Mouse (Mus musculus): ENCODE measurements at regions not wholly inside any gene's neighbourhood (a gene's known extent, or its start where the extent isn't known, plus 50 kb on each side); places are given as distances from the start of the nearest gene placed in this dataset.

DNA sequence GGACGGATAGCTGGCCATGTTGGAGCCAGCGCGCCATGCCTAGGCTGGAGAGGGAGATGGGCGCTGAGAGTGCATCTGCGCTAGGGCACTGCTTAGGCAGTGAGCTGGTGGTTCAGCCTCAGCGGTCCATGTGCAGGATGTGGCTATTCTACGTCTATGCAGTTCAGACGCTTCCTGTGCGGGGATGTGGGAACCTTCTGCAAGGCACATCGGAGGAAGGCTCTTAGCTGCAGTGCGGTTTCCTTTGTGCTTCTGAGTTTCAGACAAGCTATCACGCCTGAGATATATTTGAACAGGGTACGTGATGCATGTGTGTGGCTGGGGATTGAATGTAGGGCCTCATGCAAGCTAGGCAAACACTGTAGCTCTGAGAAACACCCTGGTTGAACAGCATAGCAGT is 54.4 kb upstream of the Lrpprc start:
- H3K4me3 ChIP-seq (ENCODE audit: low read depth, low read length) = no peak overlapping the region
- no peak overlapping the region for H3K9ac ChIP-seq (replicated peaks; ENCODE audit: low read length)
- 90% methylated on average over 13 of the region's 13 CpGs for WGBS
- no peaks in the 10 kb centered on the region for H3K9me3 ChIP-seq (replicated peaks; ENCODE audit: control insufficient read depth, low read length)
- H3K4me1 ChIP-seq (ENCODE audit: control insufficient read depth, insufficient read depth, low read length) = no peaks in the 10 kb centered on the region
- no peak overlapping the region for H3K4me2 ChIP-seq (ENCODE audit: low read depth, low read length)
- H3K27ac ChIP-seq (replicated peaks; ENCODE audit: low read depth, low read length) = no peak overlapping the region
- ATAC-seq (replicated peaks; ENCODE audit: insufficient number of reproducible peaks, low FRiP score, low TSS enrichment, low read depth) = no peak
- H3K36me3 ChIP-seq (replicated peaks; ENCODE audit: control insufficient read depth, insufficient read depth, low read depth, low read length) = no peaks in the 10 kb centered on the region
- no peak for DNase-seq (ENCODE audit: low spot score)
- H3K27me3 ChIP-seq (ENCODE audit: control insufficient read depth, insufficient read depth, low read length) = no peaks in the 10 kb centered on the region

DNA sequence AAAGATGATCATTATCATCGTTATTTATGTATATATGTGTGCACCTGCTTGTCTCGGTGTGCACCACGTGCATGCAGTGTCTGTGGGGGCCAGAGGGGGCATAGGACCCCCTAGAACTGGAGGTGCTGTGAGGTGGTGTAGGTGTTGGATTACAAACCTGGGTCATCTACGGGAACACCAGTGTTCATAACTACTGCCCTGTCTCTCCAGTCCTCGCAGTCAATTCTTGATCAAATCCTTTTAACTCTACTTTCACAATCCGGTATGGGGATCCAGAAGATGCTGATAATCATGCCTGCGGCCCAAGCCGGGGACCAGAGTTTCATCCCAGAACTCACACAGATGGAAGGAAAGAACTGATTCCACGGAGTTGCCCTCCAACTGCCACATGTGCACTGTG is 55.6 kb upstream of the Lrpprc start:
- ATAC-seq (replicated peaks; ENCODE audit: insufficient number of reproducible peaks, low FRiP score, low TSS enrichment, low read depth) (no peak), DNase-seq (ENCODE audit: low spot score) (no peak)
- Histone ChIP-seq H3K27ac (replicated peaks; ENCODE audit: low read depth, low read length) (no peak overlapping the region), H3K9ac (replicated peaks; ENCODE audit: low read length) (no peak overlapping the region), H3K27me3 (ENCODE audit: control insufficient read depth, insufficient read depth, low read length) (no peaks in the 10 kb centered on the region), H3K4me3 (ENCODE audit: low read depth, low read length) (no peak overlapping the region), H3K4me2 (ENCODE audit: low read depth, low read length) (no peak overlapping the region), H3K36me3 (replicated peaks; ENCODE audit: control insufficient read depth, insufficient read depth, low read depth, low read length) (no peaks in the 10 kb centered on the region), H3K4me1 (ENCODE audit: control insufficient read depth, insufficient read depth, low read length) (no peaks in the 10 kb centered on the region), H3K9me3 (replicated peaks; ENCODE audit: control insufficient read depth, low read length) (no peaks in the 10 kb centered on the region)
- WGBS = 88% methylated on average over 9 of the region's 9 CpGs

DNA sequence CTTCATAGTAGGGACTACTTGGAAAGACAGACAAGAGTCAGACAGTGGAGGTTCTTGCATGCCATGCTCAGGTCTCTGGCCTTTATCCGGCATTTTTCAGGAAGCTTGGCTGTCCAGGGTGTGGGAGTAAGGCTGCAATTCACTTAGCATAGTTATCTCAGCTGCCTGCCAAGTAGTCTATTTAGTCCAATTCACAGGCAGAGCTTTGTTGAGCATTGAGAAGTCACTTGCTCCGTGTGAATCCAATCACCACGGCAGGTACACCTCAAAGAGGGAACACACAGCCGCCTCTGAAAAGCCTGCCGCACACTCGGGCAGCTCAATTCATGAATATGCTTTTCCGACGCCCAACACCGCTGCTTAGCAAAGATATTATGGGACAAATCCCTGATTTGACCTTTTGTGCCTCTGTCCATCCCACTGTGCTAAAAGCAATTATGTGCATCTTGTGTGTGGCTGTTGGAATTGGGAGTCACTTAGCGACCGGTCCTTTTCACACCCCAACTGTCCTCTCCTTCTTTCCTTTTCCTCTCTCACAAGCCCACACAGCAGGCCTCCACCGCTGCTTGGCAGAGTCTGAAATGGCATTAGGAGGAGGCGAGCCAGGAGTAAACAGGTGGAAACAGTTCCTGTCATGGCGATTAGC is 57.9 kb upstream of the Lrpprc start:
- WGBS = 50% methylated on average over 14 of the region's 14 CpGs

DNA sequence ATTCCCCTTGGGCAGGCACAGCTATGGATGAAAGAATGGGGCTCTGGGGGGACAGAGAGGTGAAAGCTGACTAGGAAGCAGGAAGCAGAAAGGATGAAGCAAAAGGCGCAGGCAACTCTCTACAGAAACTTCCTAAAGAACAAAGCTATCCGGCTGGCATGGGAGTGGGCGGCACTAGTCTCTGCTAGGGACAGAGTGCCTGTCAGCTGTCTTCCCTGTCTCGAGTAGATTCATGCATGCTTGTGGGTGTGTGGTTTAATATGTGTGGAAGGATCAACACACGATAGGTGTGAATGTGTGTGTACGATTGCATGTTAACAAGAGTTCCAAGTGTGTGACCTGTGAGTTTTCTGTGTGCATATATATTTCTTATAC is 58.4 kb upstream of the Lrpprc start:
- H3K4me3 ChIP-seq (ENCODE audit: low read depth, low read length) = no peak overlapping the region
- no peak overlapping the region for H3K27ac ChIP-seq (replicated peaks; ENCODE audit: low read depth, low read length)
- DNase-seq (ENCODE audit: low spot score) = no peak
- H3K4me2 ChIP-seq (ENCODE audit: low read depth, low read length) = no peak overlapping the region
- no peaks in the 10 kb centered on the region for H3K27me3 ChIP-seq (ENCODE audit: control insufficient read depth, insufficient read depth, low read length)
- no peak for ATAC-seq (replicated peaks; ENCODE audit: insufficient number of reproducible peaks, low FRiP score, low TSS enrichment, low read depth)
- H3K4me1 ChIP-seq (ENCODE audit: control insufficient read depth, insufficient read depth, low read length) = no peaks in the 10 kb centered on the region
- H3K9me3 ChIP-seq (replicated peaks; ENCODE audit: control insufficient read depth, low read length) = no peaks in the 10 kb centered on the region
- no peaks in the 10 kb centered on the region for H3K36me3 ChIP-seq (replicated peaks; ENCODE audit: control insufficient read depth, insufficient read depth, low read depth, low read length)
- no peak overlapping the region for H3K9ac ChIP-seq (replicated peaks; ENCODE audit: low read length)
- WGBS = 59% methylated on average over 6 of the region's 6 CpGs

More for the DNA sequence above, 57.9 kb upstream of the Lrpprc start:
- Histone ChIP-seq H3K9me3 (replicated peaks; ENCODE audit: control insufficient read depth, low read length) (no peaks in the 10 kb centered on the region), H3K27ac (replicated peaks; ENCODE audit: low read depth, low read length) (no peak overlapping the region), H3K9ac (replicated peaks; ENCODE audit: low read length) (no peak overlapping the region), H3K4me2 (ENCODE audit: low read depth, low read length) (no peak overlapping the region), H3K4me1 (ENCODE audit: control insufficient read depth, insufficient read depth, low read length) (no peaks in the 10 kb centered on the region), H3K27me3 (ENCODE audit: control insufficient read depth, insufficient read depth, low read length) (no peaks in the 10 kb centered on the region), H3K36me3 (replicated peaks; ENCODE audit: control insufficient read depth, insufficient read depth, low read depth, low read length) (no peaks in the 10 kb centered on the region), H3K4me3 (ENCODE audit: low read depth, low read length) (no peak overlapping the region)
- ATAC-seq (replicated peaks; ENCODE audit: insufficient number of reproducible peaks, low FRiP score, low TSS enrichment, low read depth) (no peak), DNase-seq (ENCODE audit: low spot score) (no peak)

- DNase-seq (ENCODE audit: low spot score) = no peak
- Histone ChIP-seq H3K4me2 (ENCODE audit: low read depth, low read length) (no peak overlapping the region), H3K9ac (replicated peaks; ENCODE audit: low read length) (no peak overlapping the region), H3K4me1 (ENCODE audit: control insufficient read depth, insufficient read depth, low read length) (no peaks in the 10 kb centered on the region), H3K4me3 (ENCODE audit: low read depth, low read length) (no peak overlapping the region), H3K36me3 (replicated peaks; ENCODE audit: control insufficient read depth, insufficient read depth, low read depth, low read length) (no peaks in the 10 kb centered on the region), H3K27me3 (ENCODE audit: control insufficient read depth, insufficient read depth, low read length) (no peaks in the 10 kb centered on the region), H3K9me3 (replicated peaks; ENCODE audit: control insufficient read depth, low read length) (no peaks in the 10 kb centered on the region), H3K27ac (replicated peaks; ENCODE audit: low read depth, low read length) (no peak overlapping the region)
- no peak for ATAC-seq (replicated peaks; ENCODE audit: insufficient number of reproducible peaks, low FRiP score, low TSS enrichment, low read depth)
- 77% methylated on average over 5 of the region's 5 CpGs for WGBS
These were observed 59.9 kb upstream of the Lrpprc start for GRCm38 (mm10) chr17:84850464-84850863.

- Histone ChIP-seq H3K4me1 (ENCODE audit: control insufficient read depth, insufficient read depth, low read length) (no peaks in the 10 kb centered on the region), H3K9me3 (replicated peaks; ENCODE audit: control insufficient read depth, low read length) (no peaks in the 10 kb centered on the region), H3K27ac (replicated peaks; ENCODE audit: low read depth, low read length) (no peak overlapping the region), H3K4me2 (ENCODE audit: low read depth, low read length) (no peak overlapping the region), H3K36me3 (replicated peaks; ENCODE audit: control insufficient read depth, insufficient read depth, low read depth, low read length) (no peaks in the 10 kb centered on the region), H3K4me3 (ENCODE audit: low read depth, low read length) (no peak overlapping the region), H3K27me3 (ENCODE audit: control insufficient read depth, insufficient read depth, low read length) (no peaks in the 10 kb centered on the region), H3K9ac (replicated peaks; ENCODE audit: low read length) (no peak overlapping the region)
- 85% methylated on average over 5 of the region's 5 CpGs for WGBS
- no peak for DNase-seq (ENCODE audit: low spot score)
- no peak for ATAC-seq (replicated peaks; ENCODE audit: insufficient number of reproducible peaks, low FRiP score, low TSS enrichment, low read depth)
These were observed 60.3 kb upstream of the Lrpprc start for GRCm38 (mm10) chr17:84850893-84851292.

DNA sequence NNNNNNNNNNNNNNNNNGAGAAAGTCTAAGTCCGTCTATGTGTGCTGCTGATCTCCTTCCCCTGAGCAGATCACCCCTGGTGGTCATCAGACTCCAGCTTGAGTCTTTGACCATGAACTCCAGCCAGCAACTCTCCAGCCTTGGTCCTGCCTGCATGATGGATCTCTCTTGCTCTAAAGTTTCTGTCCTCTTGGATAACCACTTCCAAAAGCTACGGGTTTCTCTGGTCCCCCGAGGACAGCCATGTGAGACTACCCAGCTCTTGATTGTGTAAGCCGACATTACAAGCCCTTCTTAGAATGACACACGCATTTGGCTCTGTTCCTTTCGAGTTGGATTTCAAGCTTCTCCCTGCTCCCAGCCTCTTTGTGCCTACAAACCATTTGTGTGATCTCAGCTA is 66.4 kb upstream of the Lrpprc start:
- no peaks in the 10 kb centered on the region for H3K9me3 ChIP-seq (replicated peaks; ENCODE audit: control insufficient read depth, low read length)

GRCm38 (mm10) chr17:84858830-84859229 is 68.2 kb upstream of the Lrpprc start:
- DNase-seq (ENCODE audit: low spot score) (no peak), ATAC-seq (replicated peaks; ENCODE audit: insufficient number of reproducible peaks, low FRiP score, low TSS enrichment, low read depth) (no peak; the same call in 1 of the 2 replicates)
- 17% methylated on average over 4 of the region's 4 CpGs for WGBS
- H3K27me3 ChIP-seq (ENCODE audit: control insufficient read depth, insufficient read depth, low read length) = no peaks in the 10 kb centered on the region
- no peak overlapping the region for H3K4me3 ChIP-seq (ENCODE audit: low read depth, low read length)
- H3K27ac ChIP-seq (replicated peaks; ENCODE audit: low read depth, low read length) = no peak overlapping the region
- no peaks in the 10 kb centered on the region for H3K4me1 ChIP-seq (ENCODE audit: control insufficient read depth, insufficient read depth, low read length)
- no peaks in the 10 kb centered on the region for H3K36me3 ChIP-seq (replicated peaks; ENCODE audit: control insufficient read depth, insufficient read depth, low read depth, low read length)
- no peaks in the 10 kb centered on the region for H3K9me3 ChIP-seq (replicated peaks; ENCODE audit: control insufficient read depth, low read length)
- no peak overlapping the region for H3K4me2 ChIP-seq (ENCODE audit: low read depth, low read length)
- H3K9ac ChIP-seq (replicated peaks; ENCODE audit: low read length) = no peak overlapping the region

More for the DNA sequence above, 66.4 kb upstream of the Lrpprc start:
- Histone ChIP-seq H3K4me2 (ENCODE audit: low read depth, low read length) (no peak overlapping the region), H3K4me1 (ENCODE audit: control insufficient read depth, insufficient read depth, low read length) (no peaks in the 10 kb centered on the region), H3K4me3 (ENCODE audit: low read depth, low read length) (no peak overlapping the region), H3K27ac (replicated peaks; ENCODE audit: low read depth, low read length) (no peak overlapping the region), H3K36me3 (replicated peaks; ENCODE audit: control insufficient read depth, insufficient read depth, low read depth, low read length) (no peaks in the 10 kb centered on the region), H3K9ac (replicated peaks; ENCODE audit: low read length) (no peak overlapping the region), H3K27me3 (ENCODE audit: control insufficient read depth, insufficient read depth, low read length) (no peaks in the 10 kb centered on the region)
- 76% methylated on average over 6 of the region's 6 CpGs for WGBS
- no peak for DNase-seq (ENCODE audit: low spot score)
- ATAC-seq (replicated peaks; ENCODE audit: insufficient number of reproducible peaks, low FRiP score, low TSS enrichment, low read depth) = no peak
